Mouse (Mus musculus) activated CD4-positive, CD25-positive, alpha-beta regulatory T cell (primary cell): ENCODE measurements around the gene Spdef. TPM values are rescaled to one million over a fixed set of nuclear protein-coding genes. Genes with fewer than 3 reads are reported as not detected.

ENCODE experiments used
- polyA plus RNA-seq, 2 experiments: library from polyadenylated mRNA; unstranded; fragments of 100-300 nt; shearing (Covaris generic); gene quantifications; one replicate each; pipeline ENCODE4 v1.2.1; 2017

The Spdef gene
- under 1 TPM in 1 of 2 experiments, not detected in 1; 0.28 TPM for polyA plus RNA-seq

DNA sequence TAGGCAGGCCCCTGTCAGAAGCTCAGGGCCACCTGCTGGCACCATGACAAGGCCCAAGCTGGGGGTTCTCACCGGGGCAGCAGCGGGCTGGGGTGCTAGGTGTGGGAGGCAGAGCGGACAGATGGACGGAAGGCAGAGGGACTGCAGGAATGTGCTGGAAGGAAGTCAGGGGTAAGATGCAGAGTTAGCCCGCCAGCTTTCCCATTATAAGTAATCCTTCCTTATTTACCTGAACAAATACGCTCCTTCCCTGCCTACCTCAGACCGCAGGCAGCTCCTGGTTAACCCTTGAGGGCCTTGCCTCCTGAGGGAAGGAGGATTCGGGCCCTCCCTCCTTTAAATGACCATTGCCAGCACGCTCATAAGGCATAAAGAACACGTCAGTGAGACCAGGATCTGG lies at the start of gene Spdef:
Gene Spdef, minus strand, starts transcription at position 186 of the 400 bp plus-strand sequence.

Other genes with a start within 250 kb of the Spdef start
- gene Grm4, start 207.6 kb downstream of the Spdef start, polyA plus RNA-seq: not detected
- gene Hmga1, start 172.5 kb downstream of the Spdef start, polyA plus RNA-seq: 100 to 1,000 TPM in 1 of 2 experiments, 10 to 100 TPM in 1; 92.2 to 108 TPM
- 100 to 1,000 TPM; 153 to 165 TPM for gene AI413582, start 163.2 kb downstream of the Spdef start, polyA plus RNA-seq
- 10 to 100 TPM; 60.3 to 68.8 TPM for gene Nudt3, start 105.5 kb downstream of the Spdef start, polyA plus RNA-seq
- not detected for gene RPS10-NUDT3, start 93.7 kb downstream of the Spdef start, polyA plus RNA-seq
- gene Rps10, start 92.3 kb downstream of the Spdef start, polyA plus RNA-seq: 1,000 to 10,000 TPM in 1 of 2 experiments, 100 to 1,000 TPM in 1; 907 to 1,598 TPM
- gene Pacsin1, start 73.4 kb downstream of the Spdef start, polyA plus RNA-seq: 10 to 100 TPM; 34.6 to 81.2 TPM
- 10 to 100 TPM; 34.3 to 38.3 TPM for gene D17Wsu92e, start 91.7 kb upstream of the Spdef start, polyA plus RNA-seq
- 100 to 1,000 TPM; 217 to 238 TPM for gene Snrpc, start 109.2 kb upstream of the Spdef start, polyA plus RNA-seq
- 1 to 10 TPM; 1.1 to 2.5 TPM for gene Uhrf1bp1, start 127.5 kb upstream of the Spdef start, polyA plus RNA-seq
- gene Anks1, start 180.4 kb upstream of the Spdef start, polyA plus RNA-seq: 10 to 100 TPM; 10.7 to 12.5 TPM
- gene Taf11, start 180.9 kb upstream of the Spdef start, polyA plus RNA-seq: 10 to 100 TPM; 45.7 to 50.0 TPM